In genomic region chr4:127619870-127620269, GRCm38 (mm10) we compare ENCODE assay signal across 9 mouse cellular contexts.
A peak's percentile ranks its signal among the peaks of the same experiment; 100 is the strongest.
DNase-seq lines count a peak whose midpoint lies in the region; ATAC-seq lines count a peak whose summit lies in the region.
"Had no signal": no experiment of that assay in that cellular context is flagged by ENCODE, and none has a peak within 500 bp of the region (broad histone marks: within the 10 kb centered on the region; RNA-seq: fewer than 3 reads in every experiment).

No protein-coding gene starts in this region.

- H3K4me1 ChIP-seq in embryonic facial prominence, embryonic 14.5 days (ENCODE audit: control insufficient read depth, insufficient read depth, low read length) = no peaks in the 10 kb centered on the region
- no peaks in the 10 kb centered on the region for H3K4me1 ChIP-seq in liver, embryonic 11.5 days (replicated peaks; ENCODE audit: control insufficient read depth, insufficient read depth, low read length)
- H3K4me1 ChIP-seq: embryonic facial prominence, embryonic 15.5 days had no signal

- peak; percentile 80 for ATAC-seq in embryonic facial prominence, embryonic 14.5 days (ENCODE audit: low read depth)
- ATAC-seq in liver, embryonic 11.5 days (replicated peaks; ENCODE audit: low FRiP score) = no peak

- no peak overlapping the region for H3K9ac ChIP-seq in embryonic facial prominence, embryonic 14.5 days (ENCODE audit: low read depth, low read length)
- no peak overlapping the region for H3K9ac ChIP-seq in liver, embryonic 11.5 days (ENCODE audit: low read depth, low read length)
- H3K9ac ChIP-seq: embryonic facial prominence, embryonic 15.5 days had no signal

- H3K36me3 ChIP-seq in embryonic facial prominence, embryonic 14.5 days (ENCODE audit: control insufficient read depth, insufficient read depth, low read length) = no peaks in the 10 kb centered on the region
- H3K36me3 ChIP-seq in liver, embryonic 11.5 days (ENCODE audit: control insufficient read depth, insufficient read depth, low read length) = no peaks in the 10 kb centered on the region
- H3K36me3 ChIP-seq: embryonic facial prominence, embryonic 15.5 days had no signal

- DNase-seq in gastrocnemius, postnatal 10 days = peak; percentile 16
- DNase-seq in gastrocnemius, adult 18-20 months (ENCODE audit: low spot score) = no peak
- peak; percentile 74 for DNase-seq in ES-CJ7 (ENCODE audit: low read depth, low spot score)
- peak; percentile 91 for DNase-seq in embryonic facial prominence, embryonic 14.5 days (ENCODE audit: low spot score)
- DNase-seq in liver, embryonic 11.5 days (ENCODE audit: low spot score) = peak; percentile 54
- DNase-seq in spleen, postnatal 36 days (ENCODE audit: low spot score in 2 of 2) = no peak
- DNase-seq in right cerebral cortex, postnatal 25 days = no peak
- DNase-seq in thymus, postnatal 25 days = no peak

- H3K27ac ChIP-seq in embryonic facial prominence, embryonic 14.5 days (replicated peaks; ENCODE audit: low read depth, low read length) = no peak overlapping the region
- no peak overlapping the region for H3K27ac ChIP-seq in liver, embryonic 11.5 days (ENCODE audit: low read depth, low read length)
- H3K27ac ChIP-seq: embryonic facial prominence, embryonic 15.5 days had no signal

- H3K9me3 ChIP-seq in embryonic facial prominence, embryonic 14.5 days (ENCODE audit: control insufficient read depth, low read length) = no peaks in the 10 kb centered on the region
- no peaks in the 10 kb centered on the region for H3K9me3 ChIP-seq in liver, embryonic 11.5 days (ENCODE audit: control insufficient read depth, low read length)
- H3K9me3 ChIP-seq: embryonic facial prominence, embryonic 15.5 days had no signal

- no peak overlapping the region for H3K4me2 ChIP-seq in embryonic facial prominence, embryonic 14.5 days (ENCODE audit: low read depth, low read length)
- H3K4me2 ChIP-seq in liver, embryonic 11.5 days = no peak overlapping the region
- H3K4me2 ChIP-seq: embryonic facial prominence, embryonic 15.5 days had no signal

- WGBS in embryonic facial prominence, embryonic 14.5 days = 3% methylated on average over 13 of the region's 14 CpGs
- WGBS in liver, embryonic 11.5 days = 10% methylated on average over 14 of the region's 14 CpGs

- H3K4me3 ChIP-seq in embryonic facial prominence, embryonic 14.5 days (ENCODE audit: low read depth, low read length) = no peak overlapping the region
- H3K4me3 ChIP-seq in liver, embryonic 11.5 days (ENCODE audit: low read depth, low read length) = no peak overlapping the region
- H3K4me3 ChIP-seq: embryonic facial prominence, embryonic 15.5 days had no signal

- no peaks in the 10 kb centered on the region for H3K27me3 ChIP-seq in embryonic facial prominence, embryonic 14.5 days (replicated peaks; ENCODE audit: control insufficient read depth, insufficient read depth, low read length)
- no peaks in the 10 kb centered on the region for H3K27me3 ChIP-seq in liver, embryonic 11.5 days (replicated peaks; ENCODE audit: control insufficient read depth, insufficient read depth, low read length)
- H3K27me3 ChIP-seq: embryonic facial prominence, embryonic 15.5 days had no signal

Comparison
In these comparisons a context has a peak if more than half of its experiments do, and no peak if none do; other contexts are left out.
1. DNase-seq: peak in gastrocnemius, postnatal 10 days (single experiment), ES-CJ7 (single experiment), embryonic facial prominence, embryonic 14.5 days (single experiment) and liver, embryonic 11.5 days (single experiment); none in gastrocnemius, adult 18-20 months (single experiment), spleen, postnatal 36 days (0 of 2), right cerebral cortex, postnatal 25 days (single experiment) and thymus, postnatal 25 days (single experiment).